Mouse (Mus musculus) liver, embryonic 14.5 days (tissue): ENCODE measurements around the gene Zfp366. TPM values are rescaled to one million over a fixed set of nuclear protein-coding genes. Genes with fewer than 3 reads are reported as not detected.

ENCODE experiments used
- ATAC-seq: fragments of 200-750 bp; cut with Nextera tagmentation; 2 replicates; pipeline ENCODE4 v1.8.0; 2017; ENCODE audit warnings: moderate number of reproducible peaks, mild to moderate bottlenecking, moderate library complexity; ENCODE audit not compliant: insufficient read depth
- DNase-seq, 3 experiments: peaks; one replicate each; pipeline ENCODE4 v3.0.0-alpha.2; 2012 to 2013; ENCODE audit warnings: low read depth in 3 of 3, low spot score in 3 of 3
- H3K27ac ChIP-seq: fragments of 300-500 bp; sonication (generic); 2 replicates; pipeline ENCODE4 v1.5.1; 2014; ENCODE audit warnings: moderate library complexity, mild to moderate bottlenecking, control low read depth, inconsistent platforms
- H3K27me3 ChIP-seq: fragments of 300-500 bp; sonication (generic); 2 replicates; pipeline ENCODE4 v1.6.1; 2014; ENCODE audit warnings: mild to moderate bottlenecking, low read length, moderate library complexity; ENCODE audit not compliant: control insufficient read depth, insufficient read depth
- H3K36me3 ChIP-seq: fragments of 300-500 bp; sonication (generic); replicated peaks from 2 replicates; pipeline ENCODE4 v1.6.1; 2014; ENCODE audit warnings: low read depth; ENCODE audit not compliant: control insufficient read depth, insufficient read depth
- H3K4me1 ChIP-seq, 2 experiments: fragments of 200-500 bp in 1 of 2; fragments of 300-500 bp in 1 of 2; sonication (generic) in 1 of 2; replicated peaks; 2 replicates each; pipeline ENCODE4 v1.6.1; 2012 to 2014; ENCODE audit warnings: antibody characterized with exemption in 1 of 2, inconsistent platforms in 1 of 2, low read length in 1 of 2; ENCODE audit not compliant: control insufficient read depth in 2 of 2, insufficient read depth in 2 of 2
- H3K4me2 ChIP-seq: fragments of 300-500 bp; sonication (generic); 2 replicates; pipeline ENCODE4 v1.6.1; 2014; ENCODE audit warnings: low read depth, mild to moderate bottlenecking, control low read depth, moderate library complexity
- H3K4me3 ChIP-seq, 2 experiments: fragments of 200-500 bp in 1 of 2; fragments of 300-500 bp in 1 of 2; sonication (generic) in 1 of 2; 2 replicates each; pipeline ENCODE4 v1.5.1; 2012 to 2014; ENCODE audit warnings: low read depth in 2 of 2, low read length in 2 of 2, mild to moderate bottlenecking in 2 of 2, control low read depth in 1 of 2, inconsistent platforms in 1 of 2, moderate library complexity in 1 of 2; ENCODE audit not compliant: insufficient read depth in 1 of 2
- H3K9ac ChIP-seq: fragments of 300-500 bp; sonication (generic); replicated peaks from 2 replicates; pipeline ENCODE4 v1.6.1; 2014; ENCODE audit warnings: mild to moderate bottlenecking, control low read depth, moderate library complexity
- H3K9me3 ChIP-seq: fragments of 300-500 bp; sonication (generic); 2 replicates; pipeline ENCODE4 v1.6.1; 2016; ENCODE audit warnings: low read length, mixed read lengths; ENCODE audit not compliant: control insufficient read depth
- CTCF ChIP-seq: IDR thresholded peaks from 2 replicates; pipeline ENCODE4 v1.5.1; 2016; ENCODE audit warnings: antibody characterized with exemption, low read depth, control low read depth
- EP300 ChIP-seq: IDR thresholded peaks from 2 replicates; pipeline ENCODE4 v1.6.1; 2016; ENCODE audit warnings: antibody characterized with exemption, low read depth
- WGBS: fragments of 180-500 bp; shearing (Covaris S2); extraction: QIAGEN DNeasy Blood & Tissue Kit; methylation state at CpG from one replicate; pipeline ENCODE4 v1.1.7; 2014; ENCODE audit not compliant: insufficient replicate concordance; 5-methylcytosine and 5-hydroxymethylcytosine counted together
- polyA plus RNA-seq, 2 experiments: library from polyadenylated mRNA; depleted of rRNA in 1 of 2; stranded (reverse) in 1 of 2; unstranded in 1 of 2; fragments of >200 nt; fragmentation: Nextera tagmentation in 1 of 2; extraction: Ambion mirVana in 1 of 2; gene quantifications; 2 replicates each; pipeline versions ENCODE4 v1.2.1 to v1.2.3; 2012 to 2014

Zfp366 gene
- polyA plus RNA-seq, 2 experiments, result 0.28 to 0.46 TPM

- no peak for DNase-seq
- H3K27ac ChIP-seq, result no peak overlapping the region
- 47% methylated on average over 3 of the region's 3 CpGs for WGBS
- ATAC-seq, result no peak
- no peaks in the 10 kb centered on the region for H3K36me3 ChIP-seq
- no peak overlapping the region for H3K4me2 ChIP-seq
- H3K27me3 ChIP-seq, result no peaks in the 10 kb centered on the region
- H3K4me1 ChIP-seq, result no peaks in the 10 kb centered on the region
- H3K9ac ChIP-seq, result no peak overlapping the region
- TF ChIP-seq EP300, result no peak
- no peak for TF ChIP-seq CTCF
- no peak overlapping the region for H3K4me3 ChIP-seq
- no peaks in the 10 kb centered on the region for H3K9me3 ChIP-seq
Measured at GRCm38 (mm10) chr13:99158773-99159172, 25.9 kb upstream of the Zfp366 start.

- ATAC-seq (no peak), DNase-seq (no peak)
- 60% methylated on average over 4 of the region's 4 CpGs for WGBS
- Histone ChIP-seq H3K4me1 (0 out of 4 replicates have a peak, but pooled peaks cover 0 to 2% of the 10 kb centered on the region in 2 experiments), H3K36me3 (no peaks in the 10 kb centered on the region), H3K4me3 (no peak overlapping the region), H3K27me3 (no peaks in the 10 kb centered on the region), H3K9ac (no peak overlapping the region), H3K27ac (no peak overlapping the region), H3K9me3 (no peaks in the 10 kb centered on the region), H3K4me2 (no peak overlapping the region)
- TF ChIP-seq EP300, result no peak
- TF ChIP-seq CTCF, result no peak
Measured at GRCm38 (mm10) chr13:99163071-99163470, 21.6 kb upstream of the Zfp366 start.

GRCm38 (mm10) chr13:99163521-99164359, 20.9 kb upstream of the Zfp366 start:
- Histone ChIP-seq H3K27ac (no peak overlapping the region), H3K4me3 (no peak overlapping the region), H3K4me1 (0 out of 4 replicates have a peak, but pooled peaks cover 0 to 2% of the 10 kb centered on the region in 2 experiments), H3K27me3 (no peaks in the 10 kb centered on the region), H3K9me3 (no peaks in the 10 kb centered on the region), H3K9ac (no peak overlapping the region), H3K4me2 (no peak overlapping the region), H3K36me3 (no peaks in the 10 kb centered on the region)
- TF ChIP-seq CTCF (no peak), EP300 (no peak)
- WGBS, result 33% methylated on average over 10 of the region's 10 CpGs
- ATAC-seq (no peak), DNase-seq (no peak)

DNA sequence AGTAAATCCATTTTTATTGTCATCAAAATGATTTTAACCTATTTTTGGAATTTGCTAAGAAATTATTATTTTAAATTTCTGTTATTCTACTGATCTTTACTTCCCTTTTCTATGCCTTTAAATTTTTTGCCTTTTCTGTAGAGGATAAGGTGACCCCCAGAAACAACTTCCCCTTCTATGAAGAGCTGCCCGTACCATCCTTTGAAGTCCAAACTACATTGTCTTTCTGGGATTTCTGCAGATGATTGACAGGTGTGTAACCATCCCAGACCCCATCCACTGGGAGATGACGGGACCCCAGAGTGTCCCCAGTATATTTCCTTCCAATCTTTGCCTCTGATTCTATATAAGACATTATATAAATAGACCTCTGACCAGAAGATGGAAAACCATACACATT, 20.3 kb upstream of the Zfp366 start:
- Histone ChIP-seq H3K4me2 (no peak overlapping the region), H3K4me3 (no peak overlapping the region), H3K9ac (no peak overlapping the region), H3K27ac (no peak overlapping the region), H3K4me1 (0 out of 4 replicates have a peak, but pooled peaks cover 0 to 2% of the 10 kb centered on the region in 2 experiments), H3K9me3 (no peaks in the 10 kb centered on the region), H3K27me3 (no peaks in the 10 kb centered on the region), H3K36me3 (no peaks in the 10 kb centered on the region)
- TF ChIP-seq EP300 (no peak), CTCF (no peak)
- no peak for DNase-seq
- 29% methylated on average over 2 of the region's 2 CpGs for WGBS
- no peak for ATAC-seq

- DNase-seq, result no peak
- 59% methylated on average over 6 of the region's 6 CpGs for WGBS
- no peaks in the 10 kb centered on the region for H3K27me3 ChIP-seq
- H3K9ac ChIP-seq, result no peak overlapping the region
- H3K4me2 ChIP-seq, result no peak overlapping the region
- H3K4me1 ChIP-seq, result peaks cover 0 to 1% of the 10 kb centered on the region in 2 experiments; a peak in 1 of 4 replicates
- ATAC-seq, result no peak
- H3K36me3 ChIP-seq, result no peaks in the 10 kb centered on the region
- no peak overlapping the region for H3K27ac ChIP-seq
- H3K4me3 ChIP-seq, result no peak overlapping the region
- no peaks in the 10 kb centered on the region for H3K9me3 ChIP-seq
- TF ChIP-seq EP300, result no peak
- TF ChIP-seq CTCF, result no peak
Measured at GRCm38 (mm10) chr13:99169401-99169800, 15.2 kb upstream of the Zfp366 start.
